Mouse (Mus musculus): ENCODE measurements at regions not wholly inside any gene's neighbourhood (a gene's known extent, or its start where the extent isn't known, plus 50 kb on each side); places are given as distances from the start of the nearest gene placed in this dataset.

DNA sequence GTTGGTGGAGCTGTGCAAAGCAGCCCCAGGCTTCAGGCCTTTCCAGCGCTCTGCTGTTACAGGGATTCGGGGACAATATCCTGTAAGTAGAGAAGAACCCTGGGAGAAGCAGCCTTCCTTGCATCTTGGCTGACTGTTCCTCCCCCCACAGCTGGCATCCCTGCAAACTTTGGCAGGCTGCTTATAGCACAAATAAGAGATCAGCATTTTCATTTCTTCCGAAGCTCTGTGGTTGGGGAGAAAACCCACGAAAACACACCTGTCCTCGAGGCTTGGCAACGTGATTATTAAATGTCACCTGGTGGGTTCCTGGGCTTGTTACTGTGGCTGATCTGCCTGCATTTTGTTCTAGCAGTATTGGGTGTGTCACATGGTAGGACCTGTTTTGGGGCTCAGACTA is 86.5 kb upstream of the Eef2kmt start:
- ATAC-seq (replicated peaks; ENCODE audit: low read depth, poor library complexity, severe bottlenecking): no peak

DNA sequence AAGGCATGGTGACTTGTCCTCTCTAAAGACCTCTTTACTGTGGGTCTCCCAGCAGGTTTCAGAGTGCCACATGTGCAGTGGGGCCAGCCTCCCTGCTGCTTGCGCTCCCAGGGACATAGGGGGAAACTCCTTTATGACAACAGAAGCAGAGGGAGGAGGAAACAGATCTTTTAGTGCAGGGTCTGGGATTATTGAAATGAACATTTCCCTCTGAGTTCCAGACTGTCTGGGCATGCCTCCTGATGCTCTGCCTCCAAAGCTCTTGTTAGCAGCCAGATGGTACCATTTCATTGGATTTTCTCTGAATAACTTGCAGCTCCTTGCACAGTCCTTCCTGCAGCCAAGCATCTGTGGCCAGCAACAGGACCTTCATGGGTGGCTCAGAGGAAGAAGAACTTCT is 60.5 kb upstream of the Eef2kmt start:
- no peak for ATAC-seq (replicated peaks; ENCODE audit: low read depth, poor library complexity, severe bottlenecking)

DNA sequence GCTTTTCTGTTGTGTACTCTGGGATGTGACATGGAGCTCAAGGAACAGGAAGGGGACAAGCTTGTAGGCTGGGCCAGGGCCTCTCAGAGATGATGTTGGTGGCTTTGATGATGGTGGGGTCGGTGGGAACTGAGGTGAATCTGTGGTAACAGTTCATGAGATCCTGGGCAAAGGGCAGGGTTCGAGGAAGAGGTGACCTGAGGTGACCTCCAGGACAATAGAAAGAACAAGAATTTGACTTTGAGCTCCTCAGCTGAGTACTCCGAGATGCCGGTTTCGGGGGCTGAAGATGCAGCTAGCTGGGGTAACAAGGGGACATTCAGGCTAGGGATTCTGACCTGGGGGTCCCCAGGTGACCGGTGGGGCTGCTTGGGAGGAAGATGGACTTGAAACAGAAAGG is 57.5 kb upstream of the Eef2kmt start:
- no peak for ATAC-seq (replicated peaks; ENCODE audit: low read depth, poor library complexity, severe bottlenecking)

DNA sequence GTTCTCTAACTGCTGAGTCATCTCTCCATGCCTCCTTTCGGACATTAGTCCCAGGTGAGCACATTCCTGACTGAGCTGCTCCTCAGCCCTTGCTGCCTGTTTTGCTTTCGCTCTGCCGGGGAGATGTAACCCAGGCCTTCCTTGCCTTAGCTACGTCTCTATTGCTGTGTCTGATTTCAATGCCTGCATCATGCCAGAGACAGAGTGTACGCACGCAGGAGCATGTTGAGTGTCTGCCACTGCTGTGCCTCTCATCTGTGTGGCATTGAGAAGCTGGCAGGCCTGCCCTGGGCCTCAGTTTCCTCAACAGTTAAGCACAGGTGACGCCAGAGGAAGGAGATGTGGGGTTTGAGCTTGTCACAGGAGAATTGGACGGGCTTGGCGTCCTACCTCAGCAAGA is 55.7 kb upstream of the Eef2kmt start:
- no peak for ATAC-seq (replicated peaks; ENCODE audit: low read depth, poor library complexity, severe bottlenecking)

DNA sequence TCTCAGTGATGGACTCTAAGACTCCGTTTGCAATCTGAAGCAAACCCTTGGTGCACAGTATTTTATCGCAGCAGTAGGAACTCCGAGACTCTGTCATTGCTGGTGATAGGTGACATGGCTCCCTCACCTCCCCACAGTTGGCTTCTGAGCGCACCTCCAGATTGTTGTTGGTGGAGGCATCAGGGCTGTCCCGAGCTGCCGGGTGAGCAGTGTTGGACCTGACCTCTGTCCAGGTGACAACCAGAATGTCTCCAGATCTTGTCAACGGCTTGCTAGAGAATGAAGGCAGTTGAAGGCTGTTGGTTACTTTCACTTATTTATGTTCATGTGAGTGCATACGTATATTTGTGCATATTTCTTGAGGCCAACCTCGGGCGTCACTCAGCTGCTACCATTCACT is 55.0 kb upstream of the Eef2kmt start:
- no peak for ATAC-seq (replicated peaks; ENCODE audit: low read depth, poor library complexity, severe bottlenecking)

DNA sequence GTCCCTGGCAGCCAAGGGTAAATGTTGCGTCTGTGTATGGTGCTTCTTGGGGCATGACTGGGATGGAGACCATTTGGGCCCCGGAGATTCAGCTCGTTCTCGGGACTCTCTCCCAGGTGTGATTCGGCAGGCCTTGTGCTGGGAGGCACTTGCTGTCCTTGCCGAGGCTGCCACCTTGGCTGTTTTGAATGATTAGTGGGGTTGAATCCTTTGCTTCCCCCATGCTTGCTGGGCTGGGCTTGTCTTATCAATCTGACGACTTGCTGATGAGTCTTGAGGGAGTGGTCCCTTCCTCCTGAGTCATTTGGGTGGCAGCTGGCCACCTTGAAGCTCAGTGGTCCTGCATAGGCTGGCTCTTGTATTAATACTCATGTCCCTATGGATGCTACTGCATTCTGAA is 52.0 kb upstream of the Eef2kmt start:
- ATAC-seq (replicated peaks; ENCODE audit: low read depth, poor library complexity, severe bottlenecking): no peak

DNA sequence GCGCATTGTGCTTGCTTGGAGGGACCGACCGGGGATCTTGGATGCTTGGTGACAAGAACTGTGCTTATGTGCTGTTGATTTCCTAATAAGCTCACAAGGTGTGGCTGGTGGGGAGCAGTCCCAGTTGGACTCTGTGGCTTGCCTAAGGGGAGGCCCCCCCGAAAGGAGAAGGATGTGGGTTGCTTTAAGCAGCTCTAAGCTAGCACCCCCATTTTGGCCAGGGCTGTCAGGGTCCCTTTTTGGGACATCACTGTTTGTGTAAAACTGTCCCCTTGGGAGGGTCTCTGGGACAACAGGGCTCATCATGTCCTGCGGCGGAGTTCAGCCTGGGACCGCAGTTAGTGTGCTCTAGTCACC is 51.4 kb upstream of the Eef2kmt start:
- peak; percentile 15 for ATAC-seq (replicated peaks; ENCODE audit: low read depth, poor library complexity, severe bottlenecking)

DNA sequence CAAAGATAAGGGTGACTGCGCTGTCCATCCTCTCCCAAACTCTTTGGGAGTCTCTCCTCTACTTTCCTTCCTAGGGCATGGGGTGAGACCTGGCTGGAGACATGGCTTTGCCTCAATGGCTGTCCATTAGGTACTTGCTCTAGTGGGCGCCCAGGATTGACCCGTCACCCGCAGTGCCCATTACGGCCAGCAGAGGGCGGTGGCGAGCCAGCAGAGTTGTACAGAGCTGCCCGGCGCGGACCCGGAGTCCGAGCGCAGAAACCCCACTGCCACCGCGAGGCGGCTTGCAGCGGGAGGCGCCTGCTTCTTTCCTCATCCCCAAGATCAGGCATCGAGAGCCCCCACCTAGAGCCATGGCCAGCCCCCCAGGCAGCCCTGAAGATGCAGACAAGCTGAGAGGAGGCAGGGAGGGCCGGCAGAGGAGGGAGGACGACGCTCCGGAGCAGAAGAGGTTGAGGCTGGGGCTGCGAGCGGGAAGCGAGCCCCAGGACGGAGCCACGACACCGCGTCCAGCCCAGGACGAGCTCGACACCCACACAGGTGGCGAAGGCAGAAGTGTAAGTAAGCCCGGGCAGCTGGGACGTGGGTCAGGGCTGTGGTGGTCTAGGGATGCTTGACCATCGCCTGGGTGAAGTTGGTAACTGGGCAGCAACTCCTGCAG is 50.9 kb upstream of the Eef2kmt start:
- ATAC-seq (replicated peaks; ENCODE audit: low read depth, poor library complexity, severe bottlenecking): peak; percentile 92

Measured in common myeloid progenitor, adult 5-6 weeks (primary cell).